Mouse (Mus musculus): ENCODE measurements at regions not wholly inside any gene's neighbourhood (a gene's known extent, or its start where the extent isn't known, plus 50 kb on each side); places are given as distances from the start of the nearest gene placed in this dataset.

GRCm38 (mm10) chr8:78050768-78051167 is 162.3 kb upstream of the Ttc29 start:
- Histone ChIP-seq H3K9ac (replicated peaks; ENCODE audit: low read length) (no peak overlapping the region), H3K4me2 (ENCODE audit: low read depth, low read length) (no peak overlapping the region), H3K4me1 (ENCODE audit: control insufficient read depth, insufficient read depth, low read length) (no peaks in the 10 kb centered on the region), H3K27me3 (ENCODE audit: control insufficient read depth, insufficient read depth, low read length) (no peaks in the 10 kb centered on the region), H3K9me3 (replicated peaks; ENCODE audit: control insufficient read depth, low read length) (no peaks in the 10 kb centered on the region), H3K27ac (replicated peaks; ENCODE audit: low read depth, low read length) (no peak overlapping the region), H3K4me3 (ENCODE audit: low read depth, low read length) (no peak overlapping the region), H3K36me3 (replicated peaks; ENCODE audit: control insufficient read depth, insufficient read depth, low read depth, low read length) (no peaks in the 10 kb centered on the region)
- 84% methylated on average over 3 of the region's 3 CpGs for WGBS
- ATAC-seq (replicated peaks; ENCODE audit: insufficient number of reproducible peaks, low FRiP score, low TSS enrichment, low read depth), result no peak
- no peak for DNase-seq (ENCODE audit: low spot score)

- Histone ChIP-seq H3K4me2 (ENCODE audit: low read depth, low read length) (no peak overlapping the region), H3K4me3 (ENCODE audit: low read depth, low read length) (no peak overlapping the region), H3K9ac (replicated peaks; ENCODE audit: low read length) (no peak overlapping the region), H3K27ac (replicated peaks; ENCODE audit: low read depth, low read length) (no peak overlapping the region), H3K27me3 (ENCODE audit: control insufficient read depth, insufficient read depth, low read length) (no peaks in the 10 kb centered on the region), H3K4me1 (ENCODE audit: control insufficient read depth, insufficient read depth, low read length) (no peaks in the 10 kb centered on the region), H3K9me3 (replicated peaks; ENCODE audit: control insufficient read depth, low read length) (no peaks in the 10 kb centered on the region), H3K36me3 (replicated peaks; ENCODE audit: control insufficient read depth, insufficient read depth, low read depth, low read length) (no peaks in the 10 kb centered on the region)
- ATAC-seq (replicated peaks; ENCODE audit: insufficient number of reproducible peaks, low FRiP score, low TSS enrichment, low read depth) (no peak), DNase-seq (ENCODE audit: low spot score) (peak; percentile 23)
- 18% methylated on average over 5 of the region's 5 CpGs for WGBS
These were observed 158.7 kb upstream of the Ttc29 start for GRCm38 (mm10) chr8:78054435-78054834.

- H3K4me2 ChIP-seq (ENCODE audit: low read depth, low read length), result no peak overlapping the region
- H3K36me3 ChIP-seq (replicated peaks; ENCODE audit: control insufficient read depth, insufficient read depth, low read depth, low read length), result no peaks in the 10 kb centered on the region
- ATAC-seq (replicated peaks; ENCODE audit: insufficient number of reproducible peaks, low FRiP score, low TSS enrichment, low read depth) (peak; percentile 59; the same call in 1 of the 2 replicates), DNase-seq (ENCODE audit: low spot score) (peak; percentile 25)
- no peak overlapping the region for H3K27ac ChIP-seq (replicated peaks; ENCODE audit: low read depth, low read length)
- no peaks in the 10 kb centered on the region for H3K4me1 ChIP-seq (ENCODE audit: control insufficient read depth, insufficient read depth, low read length)
- no peaks in the 10 kb centered on the region for H3K27me3 ChIP-seq (ENCODE audit: control insufficient read depth, insufficient read depth, low read length)
- WGBS, result 16% methylated on average over 8 of the region's 8 CpGs
- H3K9me3 ChIP-seq (replicated peaks; ENCODE audit: control insufficient read depth, low read length), result no peaks in the 10 kb centered on the region
- no peak overlapping the region for H3K4me3 ChIP-seq (ENCODE audit: low read depth, low read length)
- no peak overlapping the region for H3K9ac ChIP-seq (replicated peaks; ENCODE audit: low read length)
These were observed 158.2 kb upstream of the Ttc29 start for GRCm38 (mm10) chr8:78054920-78055319.

GRCm38 (mm10) chr8:78055531-78055930 is 157.6 kb upstream of the Ttc29 start:
- WGBS, result 45% methylated on average over 3 of the region's 3 CpGs
- H3K4me1 ChIP-seq (ENCODE audit: control insufficient read depth, insufficient read depth, low read length), result no peaks in the 10 kb centered on the region
- ATAC-seq (replicated peaks; ENCODE audit: insufficient number of reproducible peaks, low FRiP score, low TSS enrichment, low read depth), result no peak; the same call in 1 of the 2 replicates
- no peaks in the 10 kb centered on the region for H3K27me3 ChIP-seq (ENCODE audit: control insufficient read depth, insufficient read depth, low read length)
- no peaks in the 10 kb centered on the region for H3K36me3 ChIP-seq (replicated peaks; ENCODE audit: control insufficient read depth, insufficient read depth, low read depth, low read length)
- DNase-seq (ENCODE audit: low spot score), result no peak
- H3K9ac ChIP-seq (replicated peaks; ENCODE audit: low read length), result no peak overlapping the region
- H3K9me3 ChIP-seq (replicated peaks; ENCODE audit: control insufficient read depth, low read length), result no peaks in the 10 kb centered on the region
- H3K4me3 ChIP-seq (ENCODE audit: low read depth, low read length), result no peak overlapping the region
- H3K27ac ChIP-seq (replicated peaks; ENCODE audit: low read depth, low read length), result no peak overlapping the region
- no peak overlapping the region for H3K4me2 ChIP-seq (ENCODE audit: low read depth, low read length)

- no peak for ATAC-seq (replicated peaks; ENCODE audit: insufficient number of reproducible peaks, low FRiP score, low TSS enrichment, low read depth)
- Histone ChIP-seq H3K9me3 (replicated peaks; ENCODE audit: control insufficient read depth, low read length) (no peaks in the 10 kb centered on the region), H3K9ac (replicated peaks; ENCODE audit: low read length) (no peak overlapping the region), H3K4me3 (ENCODE audit: low read depth, low read length) (no peak overlapping the region), H3K27me3 (ENCODE audit: control insufficient read depth, insufficient read depth, low read length) (no peaks in the 10 kb centered on the region), H3K27ac (replicated peaks; ENCODE audit: low read depth, low read length) (no peak overlapping the region), H3K36me3 (replicated peaks; ENCODE audit: control insufficient read depth, insufficient read depth, low read depth, low read length) (no peaks in the 10 kb centered on the region), H3K4me1 (ENCODE audit: control insufficient read depth, insufficient read depth, low read length) (no peaks in the 10 kb centered on the region), H3K4me2 (ENCODE audit: low read depth, low read length) (no peak overlapping the region)
- no peak for DNase-seq (ENCODE audit: low spot score)
- 81% methylated on average over 4 of the region's 4 CpGs for WGBS
These were observed 155.7 kb upstream of the Ttc29 start for GRCm38 (mm10) chr8:78057357-78057756.

GRCm38 (mm10) chr8:78061827-78062719 is 151.0 kb upstream of the Ttc29 start:
- 47% methylated on average over 9 of the region's 9 CpGs for WGBS
- no peak overlapping the region for H3K4me3 ChIP-seq (ENCODE audit: low read depth, low read length)
- no peaks in the 10 kb centered on the region for H3K9me3 ChIP-seq (replicated peaks; ENCODE audit: control insufficient read depth, low read length)
- H3K27ac ChIP-seq (replicated peaks; ENCODE audit: low read depth, low read length), result no peak overlapping the region
- DNase-seq (ENCODE audit: low spot score) (peak; percentile 85), ATAC-seq (replicated peaks; ENCODE audit: insufficient number of reproducible peaks, low FRiP score, low TSS enrichment, low read depth) (peak; percentile 59; the same call in 1 of the 2 replicates)
- H3K4me1 ChIP-seq (ENCODE audit: control insufficient read depth, insufficient read depth, low read length), result no peaks in the 10 kb centered on the region
- H3K4me2 ChIP-seq (ENCODE audit: low read depth, low read length), result no peak overlapping the region
- H3K27me3 ChIP-seq (ENCODE audit: control insufficient read depth, insufficient read depth, low read length), result no peaks in the 10 kb centered on the region
- no peak overlapping the region for H3K9ac ChIP-seq (replicated peaks; ENCODE audit: low read length)
- no peaks in the 10 kb centered on the region for H3K36me3 ChIP-seq (replicated peaks; ENCODE audit: control insufficient read depth, insufficient read depth, low read depth, low read length)

- ATAC-seq (replicated peaks; ENCODE audit: insufficient number of reproducible peaks, low FRiP score, low TSS enrichment, low read depth) (0 out of 2 replicates have a peak, but pooled peaks have one; percentile 26), DNase-seq (ENCODE audit: low spot score) (peak; percentile 76)
- WGBS, result 3% methylated on average over 13 of the region's 13 CpGs
- Histone ChIP-seq H3K9me3 (replicated peaks; ENCODE audit: control insufficient read depth, low read length) (no peaks in the 10 kb centered on the region), H3K27me3 (ENCODE audit: control insufficient read depth, insufficient read depth, low read length) (peaks cover 2% of the 10 kb centered on the region; the same call in 1 of the 2 replicates), H3K27ac (replicated peaks; ENCODE audit: low read depth, low read length) (no peak overlapping the region), H3K36me3 (replicated peaks; ENCODE audit: control insufficient read depth, insufficient read depth, low read depth, low read length) (no peaks in the 10 kb centered on the region), H3K4me3 (ENCODE audit: low read depth, low read length) (0 out of 2 replicates have a peak overlapping the region, but pooled peaks have one; percentile 7), H3K4me1 (ENCODE audit: control insufficient read depth, insufficient read depth, low read length) (no peaks in the 10 kb centered on the region), H3K4me2 (ENCODE audit: low read depth, low read length) (peak overlapping the region; percentile 19), H3K9ac (replicated peaks; ENCODE audit: low read length) (no peak overlapping the region)
These were observed 149.6 kb upstream of the Ttc29 start for GRCm38 (mm10) chr8:78063529-78063928.

- ATAC-seq (replicated peaks; ENCODE audit: insufficient number of reproducible peaks, low FRiP score, low TSS enrichment, low read depth), result no peak
- Histone ChIP-seq H3K36me3 (replicated peaks; ENCODE audit: control insufficient read depth, insufficient read depth, low read depth, low read length) (no peaks in the 10 kb centered on the region), H3K27ac (replicated peaks; ENCODE audit: low read depth, low read length) (no peak overlapping the region), H3K4me3 (ENCODE audit: low read depth, low read length) (0 out of 2 replicates have a peak overlapping the region, but pooled peaks have one; percentile 7), H3K27me3 (ENCODE audit: control insufficient read depth, insufficient read depth, low read length) (peaks cover 2% of the 10 kb centered on the region; the same call in 1 of the 2 replicates), H3K9ac (replicated peaks; ENCODE audit: low read length) (no peak overlapping the region), H3K9me3 (replicated peaks; ENCODE audit: control insufficient read depth, low read length) (no peaks in the 10 kb centered on the region), H3K4me1 (ENCODE audit: control insufficient read depth, insufficient read depth, low read length) (no peaks in the 10 kb centered on the region), H3K4me2 (ENCODE audit: low read depth, low read length) (peak overlapping the region; percentile 19)
- DNase-seq (ENCODE audit: low spot score), result no peak
- 44% methylated on average over 13 of the region's 13 CpGs for WGBS
These were observed 148.9 kb upstream of the Ttc29 start for GRCm38 (mm10) chr8:78064161-78064560.
